Mouse (Mus musculus) forebrain, embryonic 11.5 days (tissue): ENCODE results near the gene Bglap2. TPM values are rescaled to one million over a fixed set of nuclear protein-coding genes. Genes with fewer than 3 reads are reported as not detected.
"Not testable (repeated sequence)": the region's sequence is repeated elsewhere in the genome, so short reads cannot be mapped to it uniquely, and the experiment has no call there.

Experiments
- ATAC-seq: fragments of 200-750 bp; cut with Nextera tagmentation; replicated peaks from 2 replicates; pipeline ENCODE4 v1.8.0; 2017; ENCODE audit warnings: moderate TSS enrichment; ENCODE audit not compliant: low FRiP score
- DNase-seq: peaks from one replicate; pipeline ENCODE4 v3.0.0-alpha.2; 2017; ENCODE audit warnings: low spot score
- H3K27ac ChIP-seq: fragments of 300-500 bp; sonication (generic); 2 replicates; pipeline ENCODE4 v1.5.1; 2014; ENCODE audit warnings: low read depth, low read length
- H3K27me3 ChIP-seq: fragments of 300-500 bp; sonication (generic); 2 replicates; pipeline ENCODE4 v1.6.1; 2014; ENCODE audit warnings: mild to moderate bottlenecking, low read length, mixed read lengths; ENCODE audit not compliant: control insufficient read depth, insufficient read depth
- H3K36me3 ChIP-seq: fragments of 300-500 bp; sonication (generic); 2 replicates; pipeline ENCODE4 v1.6.1; 2014; ENCODE audit warnings: mild to moderate bottlenecking, low read length, moderate library complexity, mixed read lengths; ENCODE audit not compliant: control insufficient read depth, insufficient read depth
- H3K4me1 ChIP-seq: fragments of 300-500 bp; sonication (generic); replicated peaks from 2 replicates; pipeline ENCODE4 v1.6.1; 2014; ENCODE audit warnings: low read length, mixed read lengths; ENCODE audit not compliant: control insufficient read depth, insufficient read depth
- H3K4me2 ChIP-seq: fragments of 300-500 bp; sonication (generic); 2 replicates; pipeline ENCODE4 v1.6.1; 2014; ENCODE audit warnings: low read depth, mild to moderate bottlenecking, low read length, moderate library complexity, mixed read lengths; ENCODE audit not compliant: severe bottlenecking
- H3K4me3 ChIP-seq: fragments of 300-500 bp; sonication (generic); 2 replicates; pipeline ENCODE4 v1.5.1; 2014; ENCODE audit warnings: low read depth, low read length
- H3K9ac ChIP-seq: fragments of 300-500 bp; sonication (generic); 2 replicates; pipeline ENCODE4 v1.6.1; 2014; ENCODE audit warnings: low read length
- H3K9me3 ChIP-seq: fragments of 300-500 bp; sonication (generic); 2 replicates; pipeline ENCODE4 v1.6.1; 2016; ENCODE audit warnings: low read length, mixed read lengths; ENCODE audit not compliant: control insufficient read depth
- WGBS: fragments of 180-500 bp; shearing (Covaris S2); extraction: QIAGEN DNeasy Blood & Tissue Kit; methylation state at CpG from one replicate; pipeline ENCODE4 v1.1.7; 2014; 5-methylcytosine and 5-hydroxymethylcytosine counted together
- polyA plus RNA-seq: library from polyadenylated mRNA; unstranded; fragments of >200 nt; fragmentation: Nextera tagmentation; extraction: Ambion mirVana; gene quantifications from 2 replicates; pipeline ENCODE4 v1.2.1, GENCODE M21; 2014

The Bglap2 gene
- polyA plus RNA-seq, 1 experiment from 2014 or later: not detected

DNA sequence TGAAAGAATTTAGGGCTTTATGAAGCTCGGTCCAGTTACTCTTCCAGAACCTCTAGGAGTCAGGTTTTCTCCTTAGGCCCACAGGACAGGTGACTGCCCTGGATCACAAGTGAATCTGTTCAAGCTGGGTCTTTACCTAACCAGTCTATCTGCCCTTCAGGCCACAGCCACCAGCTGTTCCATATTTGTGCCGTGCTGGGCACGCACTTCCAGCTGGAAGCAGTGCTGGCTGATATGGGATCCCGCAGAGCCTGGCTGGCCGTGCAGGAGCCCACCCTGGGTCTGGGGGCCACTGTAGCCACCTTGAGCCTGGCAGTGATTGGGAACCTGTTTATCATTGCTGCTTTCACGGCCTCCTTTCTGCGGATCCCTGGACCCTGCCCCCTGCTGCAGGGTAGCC is 1.9 kb downstream of the Bglap2 start:
- 18% methylated on average over 5 of the region's 7 CpGs for WGBS
- ATAC-seq: 0 out of 2 replicates have a peak, but pooled peaks have one; percentile 36
- H3K36me3 ChIP-seq, H3K4me3 ChIP-seq, H3K9ac ChIP-seq, H3K4me2 ChIP-seq, H3K4me1 ChIP-seq, H3K27me3 ChIP-seq, H3K9me3 ChIP-seq: not testable (repeated sequence)
- H3K27ac ChIP-seq: peak overlapping the region; percentile 41; the same call in 1 of the 2 replicates
- peak; percentile 48 for DNase-seq

DNA sequence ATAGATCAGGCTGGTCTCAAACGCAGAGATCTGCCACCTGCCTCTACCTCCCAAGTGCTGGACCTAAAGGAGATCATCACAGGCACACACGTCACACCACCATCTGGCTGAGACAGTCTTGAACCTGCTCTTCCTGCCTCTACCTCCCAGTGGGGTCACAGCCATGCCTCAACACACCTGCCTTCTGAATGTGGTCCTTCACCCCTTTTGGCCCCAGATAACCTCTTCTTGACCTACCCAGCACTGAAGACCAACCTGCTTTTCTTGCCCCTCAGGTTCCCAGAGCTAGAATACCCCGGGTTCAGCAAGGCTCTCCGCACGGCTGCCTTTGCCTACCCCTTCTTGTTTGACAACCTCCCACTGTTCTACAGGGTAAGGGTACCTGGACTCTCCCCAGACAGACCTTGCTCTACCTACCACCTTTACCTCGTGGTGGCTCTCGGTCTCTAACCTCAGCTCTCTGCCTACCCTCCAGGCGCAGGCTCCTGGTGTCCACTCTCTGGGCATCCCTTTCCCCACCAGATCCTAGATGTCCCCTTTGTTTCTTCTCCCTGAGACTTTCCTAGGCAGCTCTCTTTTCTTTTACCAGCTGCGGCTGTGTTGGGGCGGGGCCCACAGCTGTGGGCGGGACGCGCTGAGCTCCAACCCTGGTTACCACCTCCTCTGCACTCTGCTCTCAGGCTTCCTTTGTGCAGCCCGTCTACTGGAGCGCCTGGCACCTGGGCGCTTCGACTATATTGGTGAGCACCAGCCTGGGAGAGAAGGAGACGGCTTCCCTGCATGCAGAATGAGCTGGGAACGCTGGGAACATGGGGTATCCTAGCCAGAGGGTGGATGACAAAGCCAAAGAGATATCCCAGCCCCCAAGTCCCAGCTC is 2.5 kb downstream of the Bglap2 start:
- DNase-seq (peak; percentile 80), ATAC-seq (peak; percentile 91)
- not testable (repeated sequence) for H3K9me3 ChIP-seq, H3K4me3 ChIP-seq, H3K36me3 ChIP-seq, H3K27me3 ChIP-seq, H3K4me1 ChIP-seq, H3K9ac ChIP-seq
- H3K4me2 ChIP-seq: peak overlapping the region; percentile 24; the same call in 1 of the 2 replicates
- H3K27ac ChIP-seq: peak overlapping the region; percentile 41; the same call in 1 of the 2 replicates
- 10% methylated on average over 18 of the region's 19 CpGs for WGBS

DNA sequence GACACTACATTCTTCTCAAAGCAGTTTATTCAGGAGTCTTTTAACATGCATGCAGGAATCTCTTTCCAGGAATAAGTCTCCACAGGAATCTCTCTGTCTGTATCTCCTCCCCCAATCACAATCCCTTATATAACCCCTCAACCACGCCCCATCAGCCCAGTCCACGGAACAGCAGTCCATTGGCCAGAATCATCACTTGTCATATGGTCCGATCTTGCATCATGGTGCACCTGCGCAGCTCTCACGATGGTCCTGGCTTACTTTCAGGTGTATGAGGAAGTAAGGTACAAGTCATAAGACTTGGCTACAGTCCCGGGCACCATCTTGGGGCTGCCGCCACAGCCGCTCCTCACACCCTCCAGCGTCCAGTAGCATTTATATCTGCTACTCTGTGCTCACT is 5.9 kb downstream of the Bglap2 start, which contains the start of gene Bglap3:
Gene Bglap3 (minus strand): TSS at position 101 of the 400 bp plus-strand sequence.
- 93% methylated on average over 9 of the region's 9 CpGs for WGBS
- not testable (repeated sequence) for H3K9me3 ChIP-seq, H3K4me1 ChIP-seq, ATAC-seq, H3K9ac ChIP-seq, H3K4me2 ChIP-seq, H3K27me3 ChIP-seq, H3K36me3 ChIP-seq, DNase-seq, H3K27ac ChIP-seq, H3K4me3 ChIP-seq

DNA sequence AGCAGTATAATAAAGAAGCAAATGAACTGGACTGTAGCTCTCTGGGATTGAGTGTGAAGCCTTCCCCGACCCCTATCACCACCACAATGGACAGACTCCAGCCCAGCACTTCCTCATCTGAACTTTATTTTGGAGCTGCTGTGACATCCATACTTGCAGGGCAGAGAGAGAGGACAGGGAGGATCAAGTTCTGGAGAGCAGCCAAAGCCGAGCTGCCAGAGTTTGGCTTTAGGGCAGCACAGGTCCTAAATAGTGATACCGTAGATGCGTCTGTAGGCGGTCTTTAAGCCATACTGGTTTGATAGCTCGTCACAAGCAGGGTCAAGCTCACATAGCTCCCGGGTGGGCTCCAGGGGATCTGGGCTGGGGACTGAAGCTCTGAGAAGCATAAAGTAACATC is 10.0 kb downstream of the Bglap2 start:
- 91% methylated on average over 7 of the region's 7 CpGs for WGBS

DNA sequence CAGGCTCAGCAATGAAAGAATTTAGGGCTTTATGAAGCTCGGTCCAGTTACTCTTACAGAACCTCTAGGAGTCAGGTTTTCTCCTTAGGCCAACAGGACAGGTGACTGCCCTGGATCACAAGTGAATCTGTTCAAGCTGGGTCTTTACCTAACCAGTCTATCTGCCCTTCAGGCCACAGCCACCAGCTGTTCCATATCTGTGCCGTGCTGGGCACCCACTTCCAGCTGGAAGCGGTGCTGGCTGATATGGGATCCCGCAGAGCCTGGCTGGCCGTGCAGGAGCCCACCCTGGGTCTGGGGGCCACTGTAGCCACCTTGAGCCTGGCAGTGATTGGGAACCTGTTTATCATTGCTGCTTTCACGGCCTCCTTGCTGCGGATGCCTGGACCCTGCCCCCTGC is 11.0 kb downstream of the Bglap2 start:
- H3K4me1 ChIP-seq, DNase-seq, H3K9me3 ChIP-seq, H3K9ac ChIP-seq, H3K27ac ChIP-seq, H3K36me3 ChIP-seq, ATAC-seq, H3K4me3 ChIP-seq, H3K4me2 ChIP-seq: not testable (repeated sequence)
- WGBS: 35% methylated on average over 3 of the region's 7 CpGs
- peaks cover 14% of the 10 kb centered on the region for H3K27me3 ChIP-seq

More for the DNA sequence above, 10.0 kb downstream of the Bglap2 start:
- not testable (repeated sequence) for DNase-seq, H3K4me1 ChIP-seq, ATAC-seq, H3K27ac ChIP-seq, H3K9ac ChIP-seq, H3K36me3 ChIP-seq, H3K4me2 ChIP-seq, H3K9me3 ChIP-seq, H3K4me3 ChIP-seq
- peaks cover 14% of the 10 kb centered on the region for H3K27me3 ChIP-seq

DNA sequence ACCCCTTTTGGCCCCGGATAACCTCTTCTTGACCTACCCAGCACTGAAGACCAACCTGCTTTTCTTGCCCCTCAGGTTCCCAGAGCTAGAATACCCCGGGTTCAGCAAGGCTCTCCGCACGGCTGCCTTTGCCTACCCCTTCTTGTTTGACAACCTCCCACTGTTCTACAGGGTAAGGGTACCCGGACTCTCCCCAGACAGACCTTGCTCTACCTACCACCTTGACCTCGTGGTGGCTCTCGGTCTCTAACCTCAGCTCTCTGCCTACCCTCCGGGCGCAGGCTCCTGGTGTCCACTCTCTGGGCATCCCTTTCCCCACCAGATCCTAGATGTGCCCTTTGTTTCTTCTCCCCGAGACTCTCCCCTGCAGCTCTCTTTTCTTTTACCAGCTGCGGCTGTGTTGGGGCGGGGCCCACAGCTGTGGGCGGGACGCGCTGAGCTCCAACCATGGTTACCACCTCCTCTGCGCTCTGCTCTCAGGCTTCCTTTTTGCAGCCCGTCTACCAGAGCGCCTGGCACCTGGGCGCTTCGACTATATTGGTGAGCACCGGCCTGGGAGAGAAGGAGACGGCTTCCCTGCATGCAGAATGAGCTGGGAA is 11.6 kb downstream of the Bglap2 start:
- not testable (repeated sequence) for H3K36me3 ChIP-seq, H3K9me3 ChIP-seq, H3K9ac ChIP-seq, H3K27ac ChIP-seq, H3K4me1 ChIP-seq
- Histone ChIP-seq H3K4me2 (peak overlapping the region; percentile 32), H3K4me3 (peak overlapping the region; percentile 12; the same call in 1 of the 2 replicates), H3K27me3 (peaks cover 14% of the 10 kb centered on the region)
- DNase-seq (peak; percentile 66), ATAC-seq (peak; percentile 83)
- WGBS: 2% methylated on average over 18 of the region's 22 CpGs

DNA sequence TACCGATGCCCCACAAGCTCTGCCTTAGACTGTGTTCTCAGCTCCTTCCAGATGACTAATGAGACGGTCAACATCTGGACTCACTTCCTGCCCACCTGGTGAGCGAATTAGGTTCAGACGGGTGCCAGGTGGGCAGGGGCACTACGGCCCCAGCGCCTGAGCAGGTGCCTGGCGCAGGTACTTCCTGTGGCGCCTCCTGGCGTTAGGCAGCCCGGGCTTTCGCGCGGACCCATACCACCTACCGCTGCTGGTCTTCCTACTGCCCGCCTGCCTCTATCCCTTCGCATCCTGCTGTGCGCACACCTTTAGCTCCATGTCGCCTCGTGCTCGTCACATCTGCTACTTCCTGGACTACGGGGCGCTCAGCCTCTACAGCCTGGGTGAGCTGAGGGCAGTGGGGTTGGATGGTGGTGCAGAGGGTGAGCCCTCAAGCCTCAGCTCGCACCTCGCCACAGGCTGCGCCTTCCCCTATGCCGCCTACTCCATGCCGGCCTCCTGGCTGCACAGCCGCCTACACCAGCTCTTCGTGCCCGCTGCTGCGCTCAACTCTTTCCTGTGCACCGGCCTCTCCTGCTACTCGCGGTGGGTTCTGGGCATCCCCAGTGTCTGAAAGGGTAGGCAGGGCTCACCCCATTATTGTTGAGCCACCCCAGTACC is 12.7 kb downstream of the Bglap2 start:
- Histone ChIP-seq H3K9me3 (peaks cover 5% of the 10 kb centered on the region; the same call in 1 of the 2 replicates), H3K4me2 (no peak overlapping the region), H3K4me3 (no peak overlapping the region), H3K36me3 (peaks cover 2% of the 10 kb centered on the region; the same call in 1 of the 2 replicates), H3K9ac (no peak overlapping the region), H3K27ac (no peak overlapping the region), H3K4me1 (no peaks in the 10 kb centered on the region; the same call in 1 of the 2 replicates), H3K27me3 (peaks cover 14% of the 10 kb centered on the region)
- 33% methylated on average over 34 of the region's 34 CpGs for WGBS
- ATAC-seq: no peak
- DNase-seq: no peak

DNA sequence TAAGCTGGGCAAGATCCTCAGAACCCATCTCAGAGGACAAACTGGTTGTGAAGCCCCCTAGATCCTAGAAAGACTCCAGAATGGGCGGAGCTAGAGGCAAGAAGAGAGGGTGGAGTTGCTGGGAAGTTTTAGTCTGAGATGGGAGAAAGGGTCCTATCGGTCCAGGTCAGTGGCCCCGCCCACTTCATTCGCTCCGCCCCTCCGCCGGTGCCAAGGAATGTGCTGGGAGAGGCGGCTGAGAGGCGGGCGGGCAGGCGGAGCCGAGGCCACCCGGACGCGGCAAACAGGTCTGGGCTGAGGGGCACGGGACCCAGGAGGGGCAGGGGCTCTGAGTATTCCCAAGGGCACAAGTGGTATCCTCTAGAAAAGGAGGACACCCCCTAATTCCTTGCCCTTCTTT is 14.2 kb downstream of the Bglap2 start, which contains the start of gene Paqr6:
Gene Paqr6 (plus strand): TSS at position 248 of the 400 bp plus-strand sequence.
- H3K4me3 ChIP-seq: no peak within 1 kb of the TSS
- no peak; the same call in 1 of the 2 replicates for ATAC-seq
- 3% methylated on average over 16 of the region's 16 CpGs for WGBS

More for the DNA sequence above, 14.2 kb downstream of the Bglap2 start, which contains the start of gene Paqr6:
- Histone ChIP-seq H3K4me1 (no peaks in the 10 kb centered on the region; the same call in 1 of the 2 replicates), H3K36me3 (peaks cover 12% of the 10 kb centered on the region), H3K9ac (no peak within 1 kb of the TSS), H3K9me3 (no peaks in the 10 kb centered on the region), H3K27me3 (peaks cover 14% of the 10 kb centered on the region), H3K27ac (no peak within 1 kb of the TSS), H3K4me2 (0 out of 2 replicates have a peak within 1 kb of the TSS, but pooled peaks have one; percentile 24)
- peak; percentile 73 for DNase-seq
